Mouse (Mus musculus): ENCODE results near the gene Tox3.

GRCm38 (mm10) chr8:90314312-90314711, 33.8 kb downstream of the Tox3 start:
- TF ChIP-seq CTCF (conservative IDR thresholded peaks at IDR 0.05 in 1 of 2, IDR thresholded peaks at IDR 0.05 in 1 of 2; ENCODE audit: low read depth in 2 of 2, low read length in 2 of 2) (no peak), ZNF384 (IDR thresholded peaks at IDR 0.05; ENCODE audit: low read depth, low read length) (no peak), JUND (conservative IDR thresholded peaks at IDR 0.05; ENCODE audit: low read depth, low read length) (no peak), POLR2A (IDR thresholded peaks at IDR 0.05; ENCODE audit: low read depth, low read length) (no peak)
